Mouse (Mus musculus) stomach, postnatal 0 days (tissue): Measurements from ENCODE around the gene Fuca1.

ENCODE experiments used
- CTCF ChIP-seq: IDR thresholded peaks from 2 replicates; pipeline ENCODE4 v1.5.1; 2016; ENCODE audit warnings: antibody characterized with exemption, low read depth, mild to moderate bottlenecking, moderate library complexity
- EP300 ChIP-seq: optimal IDR thresholded peaks from 2 replicates; pipeline ENCODE3; 2016; ENCODE audit warnings: antibody characterized with exemption

DNA sequence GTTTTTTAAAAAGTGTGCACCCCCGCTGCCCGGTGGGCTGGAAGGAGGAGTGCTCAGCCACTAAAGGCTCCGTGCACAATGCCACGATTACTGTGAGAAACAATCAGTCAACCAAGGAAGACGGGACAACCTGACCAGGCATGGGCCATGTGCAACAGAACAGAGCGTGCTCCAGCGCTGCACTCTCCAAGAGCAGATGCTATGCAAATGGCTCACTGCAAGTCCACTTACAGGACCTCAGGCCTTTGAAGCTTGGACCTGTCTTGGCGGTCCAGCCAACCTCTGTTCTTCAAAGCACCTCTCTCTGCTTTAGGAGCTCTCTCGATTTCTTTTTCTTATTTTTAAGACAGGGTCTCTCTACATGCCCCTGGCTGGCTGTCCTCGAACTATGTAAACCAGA, 40.0 kb upstream of the Fuca1 start:
- no peak for TF ChIP-seq CTCF
- TF ChIP-seq EP300 = no peak
